Mouse (Mus musculus) inflammation-experienced regulatory T-cells (primary cell): ENCODE data around the gene Naa35. TPM values are rescaled to one million over a fixed set of nuclear protein-coding genes. Genes with fewer than 3 reads are reported as not detected.

Source experiments
- polyA plus RNA-seq, 2 experiments: library from polyadenylated mRNA; unstranded; fragments of 100-300 nt; shearing (Covaris generic); gene quantifications; one replicate each; pipeline ENCODE4 v1.2.1; 2017

Naa35 gene
- 10 to 100 TPM; 62.7 to 75.7 TPM for polyA plus RNA-seq

GRCm38 (mm10) chr13:59584947-59585647 lies at the start of gene Naa35, which contains the start of gene Agtpbp1:
Naa35 (plus strand) TSS chr13:59585259.
Agtpbp1 (minus strand) TSS chr13:59585227.

GRCm38 (mm10) chr13:59675151-59676011 lies 90.3 kb downstream of the Naa35 start, which contains the start of gene Golm1:
Golm1 (minus strand) TSS chr13:59675811.

Other genes starting within 250 kb of the Naa35 start
- gene Agtpbp1, start within 50 bp of the Naa35 start, polyA plus RNA-seq: 10 to 100 TPM; 21.5 to 28.8 TPM
- 10 to 100 TPM; 36.9 to 80.2 TPM for gene Golm1, start 90.6 kb downstream of the Naa35 start, polyA plus RNA-seq
- under 1 TPM; 0.05 to 0.12 TPM for gene 4921517D22Rik, start 108.8 kb downstream of the Naa35 start, polyA plus RNA-seq
- gene Spata31d1a, start 125.1 kb downstream of the Naa35 start, polyA plus RNA-seq: under 1 TPM; 0.16 to 0.17 TPM
- under 1 TPM in 1 of 2 experiments, not detected in 1; 0.09 TPM for gene Spata31d1b, start 127.0 kb downstream of the Naa35 start, polyA plus RNA-seq
- not detected for gene Spata31d1d, start 146.5 kb downstream of the Naa35 start, polyA plus RNA-seq
- 1 to 10 TPM in 1 of 2 experiments, not detected in 1; 1.4 TPM for gene 1700014D04Rik, start 161.5 kb downstream of the Naa35 start, polyA plus RNA-seq
- gene Isca1, start 184.6 kb downstream of the Naa35 start, polyA plus RNA-seq: 10 to 100 TPM; 60.8 to 71.2 TPM
- gene Gm49354, start 197.0 kb downstream of the Naa35 start, polyA plus RNA-seq: not detected
- gene Tut7, start 237.9 kb downstream of the Naa35 start, polyA plus RNA-seq: 100 to 1,000 TPM; 124 to 138 TPM